Mouse (Mus musculus) adrenal gland, adult 2 months (tissue): ENCODE results near the gene Camsap2. TPM values are rescaled to one million over a fixed set of nuclear protein-coding genes. Genes with fewer than 3 reads are reported as not detected.

Source experiments
- DNase-seq: peaks from one replicate; pipeline ENCODE4 v3.0.0; 2021
- long read RNA-seq: library from polyadenylated mRNA; stranded (forward); transcript quantifications from one replicate; pipeline ENCODE4 v2.0.0, GENCODE M21; 2021
- polyA plus RNA-seq: library from polyadenylated mRNA; depleted of rRNA; stranded (reverse); fragments of >200 nt; gene quantifications from 2 replicates; pipeline ENCODE4 v1.2.3, GENCODE M21; 2012; rRNA removed
- total RNA-seq, 2 experiments: library from RNA; stranded (reverse); gene quantifications; 2 replicates each; pipeline ENCODE4 v1.2.3; 2021

The Camsap2 gene
- total RNA-seq (10 to 100 TPM; 38.2 to 45.5 TPM), polyA plus RNA-seq (12.0 and 15.2 TPM in 2 replicates)
- long read RNA-seq, partial matches to known transcripts, result 0 of 1 reads
- long read RNA-seq, other reads (novel, unspliced or antisense), result 1 of 1 reads

- peak; percentile 97 for DNase-seq
Measured at GRCm38 (mm10) chr1:136345454-136346372, at the start of gene Camsap2. Camsap2 (minus strand) TSS chr1:136346104.

GRCm38 (mm10) chr1:136395073-136395472 is 49.2 kb upstream of the Camsap2 start:
- DNase-seq, result no peak

- peak; percentile 8 for DNase-seq
Measured at GRCm38 (mm10) chr1:136394506-136394905, 48.6 kb upstream of the Camsap2 start.

GRCm38 (mm10) chr1:136386914-136387313 is 41.0 kb upstream of the Camsap2 start:
- peak; percentile 7 for DNase-seq

- peak; percentile 12 for DNase-seq
Measured at GRCm38 (mm10) chr1:136381583-136381982, 35.7 kb upstream of the Camsap2 start.

GRCm38 (mm10) chr1:136381169-136381568 is 35.3 kb upstream of the Camsap2 start:
- peak; percentile 25 for DNase-seq

GRCm38 (mm10) chr1:136380606-136381005 is 34.7 kb upstream of the Camsap2 start:
- peak; percentile 15 for DNase-seq

GRCm38 (mm10) chr1:136380161-136380560 is 34.3 kb upstream of the Camsap2 start:
- no peak for DNase-seq

- DNase-seq, result no peak
Measured at GRCm38 (mm10) chr1:136379261-136379660, 33.4 kb upstream of the Camsap2 start.

- no peak for DNase-seq
Measured at GRCm38 (mm10) chr1:136365986-136366385, 20.1 kb upstream of the Camsap2 start.

- peak; percentile 62 for DNase-seq
Measured at GRCm38 (mm10) chr1:136364711-136365110, 18.8 kb upstream of the Camsap2 start.

GRCm38 (mm10) chr1:136363035-136363434 is 17.1 kb upstream of the Camsap2 start:
- no peak for DNase-seq

GRCm38 (mm10) chr1:136362567-136362966 is 16.7 kb upstream of the Camsap2 start:
- DNase-seq, result no peak

GRCm38 (mm10) chr1:136361373-136361772 is 15.5 kb upstream of the Camsap2 start:
- DNase-seq, result no peak

- no peak for DNase-seq
Measured at GRCm38 (mm10) chr1:136360909-136361308, 15.0 kb upstream of the Camsap2 start.

- no peak for DNase-seq
Measured at GRCm38 (mm10) chr1:136358841-136359360, 13.0 kb upstream of the Camsap2 start.

- no peak for DNase-seq
Measured at GRCm38 (mm10) chr1:136355651-136356050, 9.7 kb upstream of the Camsap2 start.

- DNase-seq, result peak; percentile 24
Measured at GRCm38 (mm10) chr1:136350699-136351200, 4.8 kb upstream of the Camsap2 start.

- no peak for DNase-seq
Measured at GRCm38 (mm10) chr1:136348137-136348536, 2.2 kb upstream of the Camsap2 start.

- DNase-seq, result no peak
Measured at GRCm38 (mm10) chr1:136347140-136347539, 1.2 kb upstream of the Camsap2 start.

GRCm38 (mm10) chr1:136346373-136347035 is 600 bp upstream of the Camsap2 start:
- DNase-seq, result no peak

GRCm38 (mm10) chr1:136344768-136345453 is 993 bp downstream of the Camsap2 start:
- DNase-seq, result no peak
